ENCODE assay signal across 10 mouse cellular contexts in the genomic region with DNA sequence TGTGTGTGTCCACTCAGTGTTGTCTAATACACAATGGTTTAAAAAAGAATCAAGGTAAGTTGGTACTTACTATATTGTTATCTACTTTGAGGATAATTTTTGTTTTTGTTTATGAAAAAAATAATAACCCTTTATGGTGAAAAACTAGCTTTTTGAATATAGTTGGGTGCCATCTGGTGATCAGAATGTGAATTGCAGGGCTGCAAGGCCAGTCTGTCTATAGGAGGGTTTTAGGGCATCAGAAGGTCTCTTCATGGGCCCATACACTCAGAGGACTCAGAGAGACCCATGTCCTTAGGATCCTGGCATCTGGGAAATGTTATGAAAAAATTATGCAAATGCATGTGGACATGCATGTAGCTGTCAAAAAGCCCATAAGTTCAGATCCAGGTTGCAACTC. TPM values are rescaled to one million over a fixed set of nuclear protein-coding genes. Genes with fewer than 3 reads are reported as not detected.
A peak's percentile ranks its signal among the peaks of the same experiment; 100 is the strongest.
DNase-seq lines count a peak whose midpoint lies in the region; ATAC-seq and TF ChIP-seq lines count a peak whose summit lies in the region.
"Had no signal": no experiment of that assay in that cellular context is flagged by ENCODE, and none has a peak within 500 bp of the region (broad histone marks: within the 10 kb centered on the region; RNA-seq: fewer than 3 reads in every experiment).

No protein-coding gene starts in this region.

- no peak overlapping the region for H3K4me2 ChIP-seq in hindbrain, embryonic 13.5 days
- H3K4me2 ChIP-seq in CH12.LX (ENCODE audit: insufficient read depth, low read depth, poor library complexity, severe bottlenecking), result no peak overlapping the region
- H3K4me2 ChIP-seq: embryonic facial prominence, embryonic 15.5 days; limb, embryonic 13.5 days had no signal

- in situ Hi-C loops in CH12.LX (cut with MboI; ENCODE audit: low pct_ligation_motif_present, low pct_unique_long_range_greater_than_20kb, low sequenced_read_pairs), result loop anchor here (5.0 to 25.0 kb wide), 2 partner anchors 67 to 117 kb away; no protein-coding TSS in a partner anchor

- peak; percentile 52 for TF ChIP-seq RAD21 in CH12.LX (IDR thresholded peaks at IDR 0.05; ENCODE audit: low read depth, low read length)

- no peak overlapping the region for H3K27ac ChIP-seq in hindbrain, embryonic 10.5 days
- no peak overlapping the region for H3K27ac ChIP-seq in hindbrain, embryonic 13.5 days
- no peak overlapping the region for H3K27ac ChIP-seq in CH12.LX (ENCODE audit: insufficient read depth, low read depth)
- H3K27ac ChIP-seq: embryonic facial prominence, embryonic 15.5 days; limb, embryonic 13.5 days had no signal

- H3K27me3 ChIP-seq in hindbrain, embryonic 10.5 days (ENCODE audit: insufficient read depth, poor library complexity, severe bottlenecking), result no peaks in the 10 kb centered on the region
- no peaks in the 10 kb centered on the region for H3K27me3 ChIP-seq in hindbrain, embryonic 13.5 days
- H3K27me3 ChIP-seq in CH12.LX (replicated peaks), result no peaks in the 10 kb centered on the region
- H3K27me3 ChIP-seq: embryonic facial prominence, embryonic 15.5 days; limb, embryonic 13.5 days had no signal

- peak; percentile 8 for DNase-seq in hindbrain, embryonic 10.5 days (ENCODE audit: low spot score)
- DNase-seq in 3T3-L1 (ENCODE audit: low read depth, low spot score) (peak; percentile 72), CH12.LX (ENCODE audit: extremely low read depth) (peak; percentile 16)
- peak; percentile 71 to 79 for DNase-seq in cerebellum, postnatal 14 days
- peak; percentile 22 for DNase-seq in kidney, postnatal 14 days
- DNase-seq in retina, embryonic 14.5 days (ENCODE audit: low spot score), result peak; percentile 68
- DNase-seq in urinary bladder, postnatal 4 days (ENCODE audit: low spot score in 2 of 2), result no peak

- no peak overlapping the region for H3K4me3 ChIP-seq in hindbrain, embryonic 10.5 days
- no peak overlapping the region for H3K4me3 ChIP-seq in hindbrain, embryonic 13.5 days
- H3K4me3 ChIP-seq in CH12.LX (replicated peaks in 1 of 3; ENCODE audit: low read depth in 2 of 3, low read length in 2 of 3, poor library complexity in 1 of 3), result no peak overlapping the region
- H3K4me3 ChIP-seq: embryonic facial prominence, embryonic 15.5 days; limb, embryonic 13.5 days had no signal

- no peak for TF ChIP-seq EP300 in CH12.LX (IDR thresholded peaks at IDR 0.05; ENCODE audit: low read length)

- no peak for TF ChIP-seq POLR2A in CH12.LX (IDR thresholded peaks at IDR 0.05; ENCODE audit: low read depth, low read length)

- H3K36me3 ChIP-seq in hindbrain, embryonic 10.5 days, result no peaks in the 10 kb centered on the region
- H3K36me3 ChIP-seq in hindbrain, embryonic 13.5 days, result no peaks in the 10 kb centered on the region
- no peaks in the 10 kb centered on the region for H3K36me3 ChIP-seq in CH12.LX (replicated peaks in 1 of 2; ENCODE audit: control insufficient read depth in 1 of 2, insufficient read depth in 1 of 2, low read length in 1 of 2)
- H3K36me3 ChIP-seq: embryonic facial prominence, embryonic 15.5 days; limb, embryonic 13.5 days had no signal

- no peaks in the 10 kb centered on the region for H3K4me1 ChIP-seq in hindbrain, embryonic 10.5 days (replicated peaks)
- H3K4me1 ChIP-seq in hindbrain, embryonic 13.5 days (replicated peaks), result no peaks in the 10 kb centered on the region
- no peaks in the 10 kb centered on the region for H3K4me1 ChIP-seq in CH12.LX (ENCODE audit: control insufficient read depth in 1 of 2, insufficient read depth in 2 of 2)
- H3K4me1 ChIP-seq: embryonic facial prominence, embryonic 15.5 days; limb, embryonic 13.5 days had no signal

- dilution Hi-C loops in CH12.LX (cut with MboI; ENCODE audit: extremely low pct_ligation_motif_present, extremely low pct_unique_long_range_greater_than_20kb, low sequenced_read_pairs), result no loop called here

- H3K9me3 ChIP-seq in hindbrain, embryonic 10.5 days, result no peaks in the 10 kb centered on the region
- H3K9me3 ChIP-seq in hindbrain, embryonic 13.5 days, result no peaks in the 10 kb centered on the region
- H3K9me3 ChIP-seq in CH12.LX (replicated peaks; ENCODE audit: low read length), result no peaks in the 10 kb centered on the region
- H3K9me3 ChIP-seq: embryonic facial prominence, embryonic 15.5 days; limb, embryonic 13.5 days had no signal

- no peak overlapping the region for H3K9ac ChIP-seq in hindbrain, embryonic 13.5 days
- no peak overlapping the region for H3K9ac ChIP-seq in CH12.LX (ENCODE audit: insufficient read depth, low read depth)
- H3K9ac ChIP-seq: embryonic facial prominence, embryonic 15.5 days; limb, embryonic 13.5 days had no signal

- peak; percentile 41 to 66; a peak in 3 of 4 replicates for TF ChIP-seq CTCF in CH12.LX (conservative IDR thresholded peaks at IDR 0.05 in 1 of 2, IDR thresholded peaks at IDR 0.05 in 1 of 2; ENCODE audit: low read depth in 2 of 2, low read length in 2 of 2)

- no peak for ATAC-seq in hindbrain, embryonic 13.5 days (ENCODE audit: low FRiP score)

- H3K79me2 ChIP-seq in CH12.LX (replicated peaks; ENCODE audit: control insufficient read depth, extremely low read depth, insufficient read depth, poor library complexity, severe bottlenecking), result no peaks in the 10 kb centered on the region

TF ChIP-seq in CH12.LX, 34 proteins besides CTCF, POLR2A, EP300 and RAD21:
- TF ChIP-seq JUND (conservative IDR thresholded peaks at IDR 0.05; ENCODE audit: low read depth, low read length), result no peak
- TF ChIP-seq TCF12 (IDR thresholded peaks at IDR 0.05; ENCODE audit: low read depth, low read length), result no peak
- no peak for TF ChIP-seq MAX (IDR thresholded peaks at IDR 0.05; ENCODE audit: low read length)
- 0 out of 2 replicates have a peak, but pooled peaks have one; percentile 5 for TF ChIP-seq ZNF384 (IDR thresholded peaks at IDR 0.05; ENCODE audit: low read depth, low read length)
- no peak for TF ChIP-seq UBTF (IDR thresholded peaks at IDR 0.05; ENCODE audit: low read depth, low read length)
- TF ChIP-seq POLR2AphosphoS2 (IDR thresholded peaks at IDR 0.05; ENCODE audit: low read depth, low read length), result no peak
- TF ChIP-seq MYC (IDR thresholded peaks at IDR 0.05; ENCODE audit: low read depth, low read length), result no peak
- no peak for TF ChIP-seq RCOR1 (conservative IDR thresholded peaks at IDR 0.05; ENCODE audit: low read depth, low read length)
- TF ChIP-seq E2F4 (IDR thresholded peaks at IDR 0.05; ENCODE audit: insufficient replicate concordance, low read depth, low read length), result no peak
- TF ChIP-seq SIN3A (IDR thresholded peaks at IDR 0.05; ENCODE audit: low read length), result no peak
- TF ChIP-seq ZKSCAN1 (IDR thresholded peaks at IDR 0.05; ENCODE audit: borderline replicate concordance, low read depth, low read length), result no peak
- peak; percentile 66 for TF ChIP-seq SMC3 (IDR thresholded peaks at IDR 0.05; ENCODE audit: low read depth, low read length)
- TF ChIP-seq NELFE (IDR thresholded peaks at IDR 0.05; ENCODE audit: low read depth, low read length), result no peak
- no peak for TF ChIP-seq USF1 (IDR thresholded peaks at IDR 0.05; ENCODE audit: low read depth, low read length)

RNA-seq across cellular contexts. Expression of gene Bex3, which starts 34.2 kb away (rescaled TPM):
- 678 and 708 TPM in 2 replicates for polyA plus RNA-seq in hindbrain, embryonic 10.5 days (2016; fragmentation: Nextera tagmentation; extraction: Ambion mirVana)
- 724 and 725 TPM in 2 replicates for polyA plus RNA-seq in hindbrain, embryonic 13.5 days (2015; fragmentation: Nextera tagmentation; extraction: Ambion mirVana)
- total RNA-seq in CH12.LX (2012; rRNA removed), result 118 and 124 TPM in 2 replicates
- total RNA-seq in CH12.LX (2014; rRNA removed), result 87.0 and 87.4 TPM in 2 replicates
- polyA plus RNA-seq in CH12.LX (2012; ENCODE audit: insufficient read length, low read depth), result 228 and 235 TPM in 2 replicates

RNA-seq across cellular contexts. Expression of gene Tceal9, which starts 59.4 kb away (rescaled TPM):
- polyA plus RNA-seq in hindbrain, embryonic 10.5 days (2016; fragmentation: Nextera tagmentation; extraction: Ambion mirVana), result 356 and 368 TPM in 2 replicates
- 323 and 327 TPM in 2 replicates for polyA plus RNA-seq in hindbrain, embryonic 13.5 days (2015; fragmentation: Nextera tagmentation; extraction: Ambion mirVana)
- 79.9 and 80.4 TPM in 2 replicates for total RNA-seq in CH12.LX (2012; rRNA removed)
- total RNA-seq in CH12.LX (2014; rRNA removed), result 197 and 242 TPM in 2 replicates
- polyA plus RNA-seq in CH12.LX (2012; ENCODE audit: insufficient read length, low read depth), result 147 and 148 TPM in 2 replicates

Comparison
In these comparisons a context has a peak if more than half of its experiments do, and no peak if none do; other contexts are left out.
1. DNase-seq: peak in hindbrain, embryonic 10.5 days (single experiment), 3T3-L1 (single experiment), CH12.LX (single experiment), cerebellum, postnatal 14 days (2 of 2), kidney, postnatal 14 days (single experiment) and retina, embryonic 14.5 days (single experiment); none in urinary bladder, postnatal 4 days (0 of 2).